Mouse (Mus musculus) c-Kit-positive CD71-positive TER-119-negative erythroid progenitor cells, embryonic 14.5 days (primary cell): ENCODE measurements around the gene 2410015M20Rik.
"Not testable (repeated sequence)": the region's sequence is repeated elsewhere in the genome, so short reads cannot be mapped to it uniquely, and the experiment has no call there.

Source experiments
- DNase-seq: peaks from one replicate; pipeline ENCODE4 v3.0.0-alpha.2; 2013; ENCODE audit warnings: low read depth

2410015M20Rik gene

DNA sequence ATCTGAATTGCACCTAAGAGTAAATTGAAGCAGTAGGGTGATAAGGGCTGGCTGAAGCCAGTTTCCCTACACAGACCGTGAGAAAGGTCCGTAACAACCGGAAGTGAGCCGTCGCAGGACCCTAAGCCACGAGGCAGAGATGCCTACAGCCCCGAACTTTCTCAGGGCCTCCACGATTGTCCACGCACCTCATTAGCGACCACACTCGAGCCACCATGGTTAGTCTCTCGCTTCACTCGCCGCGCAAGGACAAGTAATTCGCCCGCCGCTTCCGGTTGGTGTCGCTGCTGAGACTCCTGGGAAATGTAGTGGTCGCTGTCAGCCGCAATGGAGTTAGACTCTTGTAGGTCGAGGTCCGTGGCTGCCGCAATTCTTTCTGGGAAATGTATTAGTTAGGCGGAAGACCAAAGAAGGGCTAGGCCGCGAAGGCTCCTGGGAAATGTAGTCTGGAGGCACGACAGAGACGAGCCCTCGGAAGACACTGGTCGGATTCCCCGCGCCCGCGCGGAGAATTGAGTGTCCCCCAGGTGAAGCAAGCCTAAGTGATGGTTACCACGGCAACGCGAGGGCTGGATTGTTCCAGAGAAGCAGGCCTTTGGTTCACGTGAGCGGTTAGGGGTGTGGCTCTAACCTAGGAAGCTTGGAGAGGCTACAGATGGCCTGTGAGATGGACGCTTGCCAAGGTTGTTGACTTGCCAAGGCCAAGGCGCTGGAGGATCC is at the start of gene 2410015M20Rik:
Gene 2410015M20Rik (minus strand): TSS at position 320 of the 720 bp plus-strand sequence.
- DNase-seq, result peak; percentile 97

DNA sequence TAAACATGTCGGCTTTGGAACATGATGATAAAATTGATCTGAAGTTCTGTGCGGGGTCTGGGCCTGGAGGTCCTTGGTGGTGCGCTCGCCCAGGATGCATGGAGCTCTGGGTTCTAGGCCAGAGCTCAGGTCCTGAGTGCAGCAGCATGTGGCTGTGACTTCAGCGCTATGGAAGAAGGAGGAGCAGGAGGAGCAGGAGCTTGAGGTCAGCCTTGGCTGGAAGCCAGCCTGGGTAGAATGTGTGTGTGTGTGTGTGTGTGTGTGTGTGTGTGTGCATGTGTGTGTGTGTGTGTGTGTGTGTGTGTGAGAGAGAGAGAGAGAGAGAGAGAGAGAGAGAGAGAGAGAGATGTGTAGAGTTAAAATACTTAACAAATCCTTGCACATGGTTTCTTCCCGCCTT is 46.6 kb upstream of the 2410015M20Rik start:
- no peak for DNase-seq

DNA sequence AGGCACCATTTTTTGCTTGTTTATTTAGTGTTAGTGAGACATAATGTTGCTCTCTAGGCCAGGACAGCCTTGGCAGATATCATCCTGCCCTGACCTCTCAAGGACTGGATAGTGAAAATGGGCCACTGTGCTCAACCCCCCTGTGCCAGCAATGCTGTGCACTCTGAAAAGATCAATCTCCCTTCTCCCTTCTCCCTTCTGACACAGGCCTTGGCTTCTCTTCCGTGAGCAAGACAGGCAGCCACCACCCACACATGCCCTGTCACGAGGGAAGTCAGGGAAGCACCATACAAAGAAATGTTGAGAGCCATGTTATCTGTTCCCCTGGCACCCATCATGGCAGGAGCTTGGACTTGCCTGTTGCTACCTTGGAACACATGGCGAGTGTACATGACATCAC is 45.7 kb upstream of the 2410015M20Rik start:
- DNase-seq, result no peak

DNA sequence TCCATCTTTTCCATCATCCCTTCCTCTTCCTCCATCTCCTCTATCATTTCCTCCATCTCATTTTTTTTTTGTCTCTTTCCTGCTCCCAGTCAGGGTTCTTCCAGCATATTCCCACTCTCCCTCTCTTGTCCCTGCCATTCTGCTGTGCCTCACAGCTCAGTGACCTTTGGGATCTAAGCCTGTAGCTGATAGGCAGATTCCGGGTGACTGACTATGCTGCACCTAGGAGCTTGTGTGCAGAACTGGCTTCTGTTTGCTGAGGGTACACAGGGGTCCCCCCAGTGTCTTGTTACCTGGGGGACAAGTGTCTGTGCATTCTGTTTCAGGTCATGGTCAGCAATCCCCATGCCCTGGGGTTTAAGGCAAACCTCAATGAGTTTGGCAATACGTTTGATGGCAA is 45.2 kb upstream of the 2410015M20Rik start:
- DNase-seq, result no peak

DNA sequence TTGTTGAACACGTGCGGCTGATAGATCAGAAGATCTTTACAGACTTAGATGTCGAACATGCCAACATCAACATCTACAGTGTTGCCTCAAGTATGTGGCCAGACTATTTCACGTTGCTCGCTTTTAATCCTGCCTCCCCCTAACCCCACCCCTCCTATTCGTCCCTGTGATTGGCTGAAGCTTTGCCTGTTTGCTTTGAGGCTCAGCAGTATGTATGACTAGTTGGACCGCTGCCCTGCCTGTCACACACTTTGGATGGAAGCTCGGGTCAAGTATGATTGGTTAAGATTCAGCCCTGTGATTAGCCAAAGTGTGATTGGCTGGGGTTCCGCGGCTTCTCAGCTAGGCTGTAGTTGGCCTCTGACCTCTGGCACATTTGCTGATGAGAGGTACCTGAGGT is 42.2 kb upstream of the 2410015M20Rik start:
- DNase-seq, result no peak

DNA sequence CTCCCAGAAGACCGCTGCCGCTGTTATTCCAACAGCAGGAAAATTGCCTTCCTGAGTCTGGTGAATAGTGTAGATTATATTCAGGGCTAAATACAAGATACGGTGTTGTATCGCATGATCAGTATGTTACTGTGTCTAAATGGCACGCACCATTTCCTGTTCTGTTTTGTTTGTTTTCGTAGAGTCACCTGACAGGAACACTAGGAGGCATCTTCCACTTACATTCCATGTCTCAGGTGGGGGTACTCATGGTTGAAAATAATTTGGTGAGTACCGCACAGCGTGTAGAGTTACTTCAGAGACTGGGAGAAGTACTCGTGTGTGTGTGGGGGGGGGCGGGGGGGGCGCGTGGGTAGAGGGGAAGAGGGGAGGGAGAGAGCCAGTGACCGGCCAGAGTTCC is 38.0 kb upstream of the 2410015M20Rik start:
- DNase-seq, result no peak

DNA sequence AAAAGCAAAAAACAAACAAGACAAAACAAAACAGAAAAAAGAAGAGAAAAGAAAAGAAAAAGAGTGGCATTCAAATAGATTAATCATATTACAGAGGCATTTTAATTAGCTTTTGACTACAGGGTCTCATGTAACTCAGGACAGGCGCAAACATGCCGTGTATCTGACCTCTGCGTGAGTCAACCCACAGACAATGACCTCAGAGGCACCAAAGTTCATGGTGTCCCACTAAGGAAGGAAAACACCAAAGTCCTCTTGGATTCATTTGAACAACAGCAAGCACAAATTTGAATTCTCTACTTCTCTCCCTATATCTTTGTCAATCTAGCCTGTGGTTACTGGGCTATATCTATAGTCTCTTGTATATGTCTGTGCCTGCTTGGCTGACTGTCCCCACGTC is 33.7 kb upstream of the 2410015M20Rik start:
- DNase-seq, result no peak

DNA sequence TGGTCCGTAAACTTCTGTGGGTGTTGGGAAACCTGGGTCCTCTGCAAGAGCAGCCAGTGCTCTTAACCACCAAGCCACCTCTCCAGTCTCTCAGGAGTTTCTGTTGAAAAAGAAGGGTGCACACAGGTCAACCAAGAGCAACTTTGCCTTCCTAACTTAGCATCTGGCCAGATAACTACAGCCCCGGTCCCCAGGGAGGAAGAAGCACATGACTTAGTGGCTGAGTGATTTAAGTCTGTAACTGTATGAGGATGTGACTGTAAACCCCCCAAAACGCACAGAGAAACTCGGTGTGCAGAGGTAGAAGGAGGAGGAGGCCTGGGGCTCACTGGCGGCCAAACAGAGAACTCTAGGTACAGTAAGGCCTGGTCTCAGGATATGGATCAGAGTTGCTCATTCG is 24.5 kb upstream of the 2410015M20Rik start:
- DNase-seq, result no peak

DNA sequence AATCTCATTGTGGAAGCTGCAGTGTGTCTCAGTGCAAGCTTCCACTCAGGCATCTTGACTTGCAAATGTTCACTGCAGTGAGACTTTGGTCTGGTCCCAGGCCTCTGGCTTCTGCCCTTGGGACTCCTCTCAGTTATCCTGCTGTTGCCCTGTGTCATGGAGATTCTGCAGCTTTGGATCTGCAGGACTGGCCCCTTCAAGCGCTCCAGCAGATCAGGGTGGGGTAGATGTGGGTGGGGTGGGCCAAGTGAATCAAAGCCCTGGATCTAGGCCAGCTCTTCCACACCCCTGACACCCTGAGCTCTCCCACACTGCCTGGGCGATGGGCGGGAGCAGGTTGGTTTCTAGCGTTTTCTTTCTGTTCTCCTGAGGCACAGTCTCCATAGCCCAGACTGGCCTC is 22.2 kb upstream of the 2410015M20Rik start:
- no peak for DNase-seq

DNA sequence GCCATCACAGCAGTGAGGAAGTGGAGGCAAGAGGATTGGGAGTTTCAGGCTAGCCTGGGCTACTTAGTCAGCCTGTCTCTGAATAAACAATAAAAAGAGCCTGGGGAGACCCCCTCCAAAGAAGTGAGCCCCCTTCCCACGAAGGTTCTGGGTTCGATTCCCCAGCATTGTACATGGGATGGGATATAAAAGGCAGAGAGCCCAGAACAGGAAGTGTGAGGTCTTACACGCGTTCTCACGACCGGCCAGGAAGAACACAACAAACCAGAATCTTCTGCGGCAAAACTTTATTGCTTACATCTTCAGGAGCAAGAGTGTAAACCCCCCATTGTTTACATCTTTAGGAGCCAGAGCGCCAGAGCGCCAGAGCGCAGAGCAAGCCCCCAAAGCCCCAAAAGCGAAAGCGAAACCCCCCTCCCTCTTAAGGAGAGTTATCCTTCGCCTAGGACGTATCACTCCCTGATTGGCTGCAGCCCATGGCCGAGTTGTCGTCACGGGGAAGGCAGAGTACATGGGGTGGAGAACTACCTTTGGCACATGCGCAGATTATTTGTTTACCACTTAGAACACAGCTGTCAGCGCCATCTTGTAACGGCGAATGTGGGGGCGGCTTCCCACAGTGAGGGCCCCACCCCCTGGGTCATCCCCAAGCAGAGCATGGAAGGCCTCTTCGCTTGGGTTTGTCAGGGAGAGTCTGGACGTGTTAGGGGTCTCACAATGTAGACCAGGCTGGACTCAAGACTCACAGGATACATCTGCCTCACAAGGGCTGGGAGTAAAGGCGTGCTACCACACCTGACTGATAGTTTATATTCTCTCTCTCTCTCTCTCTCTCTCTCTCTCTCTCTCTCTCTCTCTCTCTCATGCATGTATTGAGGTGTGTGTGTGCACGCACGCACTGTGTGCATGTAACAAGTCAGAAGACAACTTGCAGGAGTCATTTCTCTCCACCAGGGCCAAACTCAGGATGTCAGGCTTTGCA is 20.5 kb upstream of the 2410015M20Rik start:
- not testable (repeated sequence) for DNase-seq

DNA sequence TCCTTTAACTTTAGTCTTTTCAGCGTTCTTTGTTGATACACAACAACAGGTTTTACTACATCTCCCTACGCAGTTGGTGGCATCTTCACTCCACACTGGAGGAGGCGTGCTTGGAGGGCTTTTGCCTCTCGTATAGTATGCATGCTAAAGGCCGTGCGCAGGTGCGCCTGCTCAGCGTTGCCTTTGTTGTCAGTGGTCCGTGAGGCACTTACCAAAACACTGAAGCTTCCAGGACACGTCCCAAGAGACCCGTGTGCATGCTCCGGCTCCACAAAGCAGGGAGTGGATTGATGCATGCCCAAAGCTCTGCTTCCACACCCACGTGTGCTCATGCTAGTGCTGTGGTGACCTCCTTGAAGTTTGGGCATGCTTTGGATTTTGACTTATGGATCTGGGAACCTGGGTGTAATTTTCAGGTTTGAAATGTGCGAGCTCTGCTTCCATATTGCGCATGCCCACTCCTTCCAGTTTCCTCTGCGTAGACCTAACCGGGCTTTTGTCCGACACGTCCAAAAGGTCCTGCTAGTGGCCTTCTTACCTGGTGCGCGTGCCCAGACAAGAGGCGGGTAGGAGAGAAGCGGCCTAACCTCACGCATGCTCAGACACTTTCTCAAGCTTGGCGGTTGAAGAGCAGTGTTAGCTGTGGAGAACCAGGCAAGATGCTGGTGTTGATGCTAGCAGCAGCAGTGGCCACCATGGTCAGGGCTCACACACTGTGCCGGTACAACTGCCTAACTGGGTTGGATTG is 18.1 kb upstream of the 2410015M20Rik start, which contains the start of gene Catsperd:
Gene Catsperd (plus strand): TSS at position 614 of the 748 bp plus-strand sequence.
- no peak for DNase-seq

DNA sequence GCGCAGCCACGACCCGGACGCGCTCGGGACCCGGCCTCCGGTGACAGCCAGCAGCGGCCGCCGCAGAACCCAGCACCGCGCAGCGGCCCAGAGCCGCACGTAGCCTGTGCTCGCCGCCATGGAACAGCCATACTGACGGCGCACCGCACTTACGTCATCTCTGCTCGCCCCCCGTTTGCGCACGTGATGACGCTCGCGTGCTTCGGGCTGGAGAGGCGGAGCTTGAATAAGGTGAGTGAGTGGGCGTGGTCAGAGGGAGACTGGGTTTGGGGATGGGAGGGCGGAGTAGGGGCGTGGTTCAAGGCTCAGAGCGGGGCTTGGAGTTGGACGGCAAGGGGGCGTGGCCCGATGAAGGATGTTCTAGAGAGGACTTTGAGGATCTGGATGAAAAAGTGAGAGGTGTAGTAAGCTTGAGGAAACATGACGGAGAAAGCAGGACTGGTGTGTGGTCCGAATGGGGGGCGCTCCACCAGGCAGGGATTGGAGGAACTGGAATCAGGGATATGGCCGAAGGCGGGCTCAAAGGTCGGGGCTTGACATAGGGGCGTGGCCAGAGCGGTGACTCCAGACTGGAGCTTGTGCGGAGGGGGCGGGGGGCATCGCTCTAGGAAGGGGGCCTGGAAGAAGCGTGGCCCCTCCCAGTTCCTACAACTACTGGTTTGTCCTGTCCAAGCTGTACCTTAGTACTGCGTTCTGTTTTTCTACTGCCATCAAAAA is 17.3 kb upstream of the 2410015M20Rik start, which contains the start of gene Lonp1:
Gene Lonp1 (minus strand): TSS at position 134 of the 717 bp plus-strand sequence.
- peak; percentile 99 for DNase-seq

DNA sequence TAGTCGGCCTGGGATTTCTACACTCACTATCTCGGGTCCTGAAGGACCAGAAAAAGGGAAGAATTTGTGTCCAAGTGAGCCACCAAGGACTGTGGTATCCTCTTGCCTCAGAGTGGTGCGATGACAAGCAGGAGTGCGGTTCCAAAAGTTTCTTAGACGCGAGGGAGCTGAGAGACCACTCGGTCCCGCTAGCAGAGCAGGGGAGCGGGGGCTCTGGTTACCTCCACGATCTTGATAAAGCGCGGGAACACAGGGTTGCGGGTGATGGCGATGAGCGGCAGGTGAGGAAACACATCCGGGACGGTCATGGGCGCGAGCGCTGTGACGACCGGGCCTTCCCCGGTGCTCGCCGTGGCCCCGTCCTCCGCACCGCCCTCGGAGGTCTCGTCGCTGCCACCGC is 16.7 kb upstream of the 2410015M20Rik start:
- no peak for DNase-seq

DNA sequence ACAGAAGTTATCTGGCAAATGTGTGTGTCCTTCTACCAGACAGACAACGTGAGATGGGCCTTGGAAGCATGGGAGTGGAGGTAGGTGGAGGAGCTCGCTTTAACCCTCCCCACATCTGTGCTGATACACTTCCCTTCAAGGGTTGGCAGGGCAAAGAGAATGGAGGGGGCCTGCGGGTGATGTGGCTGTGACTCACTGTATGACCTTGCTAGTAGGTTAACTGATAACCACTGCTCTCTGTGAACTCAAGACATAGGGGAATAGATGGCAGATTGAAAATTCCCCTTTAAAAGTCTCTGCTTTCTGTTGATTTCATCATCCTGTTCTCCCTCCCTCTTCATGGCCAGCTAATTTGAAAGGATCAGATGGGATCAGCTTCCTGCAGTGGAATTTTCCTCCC is 15.9 kb upstream of the 2410015M20Rik start:
- DNase-seq, result peak; percentile 44

DNA sequence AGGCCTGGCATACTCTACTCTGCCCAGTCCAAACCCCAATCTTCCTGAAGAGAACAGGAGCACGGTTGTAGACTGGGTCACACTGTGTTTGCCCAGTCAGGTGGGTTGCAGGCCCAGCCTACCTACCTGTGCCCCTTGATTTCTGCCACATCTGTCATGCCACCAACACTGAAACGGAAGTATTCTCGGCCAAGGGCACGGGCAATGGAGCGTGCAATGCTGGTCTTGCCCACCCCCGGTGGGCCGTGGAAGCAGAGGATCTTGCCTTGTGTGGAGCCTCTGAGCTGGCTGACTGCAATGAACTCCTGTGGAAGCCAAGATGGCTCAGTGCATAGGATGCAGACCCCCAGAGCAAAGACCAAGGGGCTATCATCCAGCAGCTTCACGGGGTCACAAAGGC is 8.1 kb upstream of the 2410015M20Rik start:
- no peak for DNase-seq

DNA sequence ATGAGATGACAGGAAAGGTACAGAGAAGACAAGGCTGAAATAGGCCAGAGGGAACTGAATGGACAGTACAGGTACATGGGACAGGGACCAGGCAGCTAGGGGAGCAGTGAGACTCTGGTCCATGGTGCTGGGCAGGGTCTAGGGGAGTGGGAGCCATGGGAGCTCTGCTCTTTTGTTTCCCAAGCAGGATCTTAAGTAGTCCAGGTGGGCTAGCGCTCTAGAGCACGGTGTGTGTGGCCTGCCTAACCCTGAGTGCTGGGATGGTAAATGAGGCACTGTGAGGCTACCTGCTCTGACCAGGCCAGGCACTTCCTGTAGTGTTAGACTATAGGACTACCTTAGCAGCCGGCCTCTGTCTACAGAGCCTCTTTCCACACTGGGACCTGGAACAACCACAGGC is 7.2 kb upstream of the 2410015M20Rik start:
- DNase-seq, result no peak

DNA sequence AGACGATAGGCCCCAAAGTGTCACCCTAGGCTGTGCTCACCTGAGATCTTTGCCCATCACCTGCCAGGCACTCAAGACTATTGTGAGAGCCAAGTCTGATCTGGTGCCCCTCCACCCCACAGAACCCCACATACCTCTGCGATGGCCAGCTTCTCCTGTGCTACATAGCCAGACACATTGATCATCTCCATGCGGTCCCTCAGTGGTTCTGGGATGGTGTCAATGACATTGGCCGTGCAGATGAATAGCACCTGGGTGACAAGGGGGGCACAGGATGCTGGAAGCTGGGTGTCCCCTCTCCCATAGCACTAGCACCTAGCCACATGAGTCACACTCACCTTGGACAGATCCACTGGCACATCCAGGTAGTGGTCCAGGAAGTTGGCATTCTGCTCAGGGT is 6.2 kb upstream of the 2410015M20Rik start:
- DNase-seq, result no peak

DNA sequence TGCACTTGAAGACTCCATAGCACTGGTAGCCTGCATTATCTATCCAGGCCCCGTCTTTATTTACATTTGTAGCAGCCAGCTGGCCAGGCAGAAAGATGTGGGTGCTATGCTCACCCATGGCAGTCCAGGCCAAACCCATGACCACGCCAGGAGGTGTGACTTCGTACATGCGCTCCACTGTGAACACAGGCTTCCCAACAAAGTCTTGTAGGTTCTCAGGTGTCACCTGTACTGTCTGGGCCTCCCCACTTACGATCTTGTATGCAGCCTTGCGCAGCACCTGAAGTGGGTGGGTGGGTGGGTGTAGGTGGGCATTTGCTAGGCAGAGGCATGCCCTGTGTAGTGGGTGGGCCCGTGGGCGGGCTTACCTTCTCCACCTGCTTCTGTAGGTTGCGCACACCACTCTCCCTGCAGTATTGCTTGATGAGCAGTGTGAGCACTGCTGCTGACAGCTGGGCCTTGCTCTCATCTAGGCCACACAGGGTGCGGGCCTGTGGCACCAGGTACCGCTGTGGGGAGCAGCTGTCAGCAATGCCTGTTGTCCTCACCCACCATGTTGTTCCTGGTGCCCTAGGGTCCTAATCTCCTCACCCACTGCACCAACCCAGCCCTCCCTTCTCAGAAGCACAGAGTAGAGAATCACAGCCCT is 5.7 kb upstream of the 2410015M20Rik start:
- DNase-seq, result no peak

DNA sequence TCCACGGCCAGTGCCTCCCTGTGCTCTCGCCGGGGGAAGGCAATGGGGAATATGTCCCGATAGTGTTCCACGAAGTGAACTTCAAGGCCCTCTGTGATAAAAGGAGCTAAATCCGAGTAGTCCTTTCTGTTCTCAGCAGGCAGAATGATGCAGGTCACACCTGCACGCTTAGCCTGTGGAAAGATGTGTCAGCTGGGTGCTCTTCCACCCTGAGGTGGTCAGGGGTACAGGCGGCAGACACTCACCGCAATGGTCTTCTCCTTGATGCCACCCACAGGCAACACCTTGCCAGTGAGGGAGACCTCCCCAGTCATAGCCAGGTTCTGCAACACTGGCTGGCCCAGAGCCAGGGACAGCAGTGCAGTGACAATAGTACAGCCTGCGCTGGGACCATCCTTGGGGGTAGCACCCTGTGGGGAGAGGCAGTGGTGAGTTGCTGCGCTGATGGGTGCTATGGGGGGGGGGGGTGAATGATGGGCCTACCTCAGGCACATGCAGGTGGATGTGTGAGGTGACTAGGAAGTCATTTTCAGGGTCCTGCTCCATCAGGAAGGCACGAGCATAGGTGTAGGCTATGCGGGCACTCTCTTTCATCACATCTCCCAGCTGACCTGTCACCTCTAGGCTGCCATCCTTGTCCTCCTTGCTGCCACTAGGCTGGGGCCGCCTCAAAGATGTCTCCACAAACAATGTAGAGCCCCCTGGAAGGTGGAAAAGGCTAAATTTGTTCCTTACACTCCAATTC is 5.0 kb upstream of the 2410015M20Rik start:
- no peak for DNase-seq

DNA sequence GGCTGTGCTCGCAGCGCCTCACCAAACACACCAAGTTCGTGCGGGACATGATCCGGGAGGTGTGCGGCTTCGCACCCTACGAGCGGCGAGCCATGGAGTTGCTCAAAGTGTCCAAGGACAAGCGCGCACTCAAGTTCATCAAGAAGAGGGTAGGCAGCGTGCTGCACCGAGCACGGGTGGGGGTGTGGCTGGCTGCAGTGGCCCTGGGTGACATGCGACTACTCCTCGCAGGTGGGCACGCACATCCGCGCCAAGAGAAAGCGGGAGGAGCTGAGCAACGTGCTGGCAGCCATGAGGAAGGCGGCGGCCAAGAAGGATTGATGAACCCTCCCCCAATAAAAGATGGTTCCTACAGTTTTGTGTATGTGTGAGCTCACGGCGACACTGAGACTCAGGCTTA is 4.3 kb upstream of the 2410015M20Rik start:
- DNase-seq, result not testable (repeated sequence)
